Mouse (Mus musculus): ENCODE measurements around the gene Rpusd3.

GRCm38 (mm10) chr6:113392015-113392386 lies 27.1 kb downstream of the Rpusd3 start:
- TF ChIP-seq CTCF (IDR thresholded peaks at IDR 0.05; ENCODE audit: control insufficient read depth, insufficient read depth, low read length) (no peak), POLR2A (IDR thresholded peaks at IDR 0.05; ENCODE audit: borderline replicate concordance, control insufficient read depth, low read depth, low read length) (no peak)
